Mouse (Mus musculus): ENCODE measurements around the gene Igf2bp1. TPM values are rescaled to one million over a fixed set of nuclear protein-coding genes. Genes with fewer than 3 reads are reported as not detected.

Igf2bp1 gene
- polyA plus RNA-seq, 1 experiment from 2014 or later: 1.3 TPM

Small RNAs within 50 kb of the gene (microRNA-seq; reads per million reads assigned to microRNA genes)
- gene Mir3063 (ENCODE audit: borderline number of aligned reads): not detected

Other genes starting within 250 kb of the Igf2bp1 start
- gene Phospho1, start 181.4 kb downstream of the Igf2bp1 start, polyA plus RNA-seq (2015; fragmentation: Nextera tagmentation; extraction: Ambion mirVana): 0.36 and 0.46 TPM in 2 replicates
- 92.9 and 111 TPM in 2 replicates for gene Gngt2, start 168.7 kb downstream of the Igf2bp1 start, polyA plus RNA-seq (2015; fragmentation: Nextera tagmentation; extraction: Ambion mirVana)
- gene Abi3, start 163.5 kb downstream of the Igf2bp1 start, polyA plus RNA-seq (2015; fragmentation: Nextera tagmentation; extraction: Ambion mirVana): 181 and 185 TPM in 2 replicates
- 1.1 and 1.2 TPM in 2 replicates for gene B4galnt2, start 91.0 kb downstream of the Igf2bp1 start, polyA plus RNA-seq (2015; fragmentation: Nextera tagmentation; extraction: Ambion mirVana)
- 3.1 and 3.8 TPM in 2 replicates for gene Gip, start 18.6 kb upstream of the Igf2bp1 start, polyA plus RNA-seq (2015; fragmentation: Nextera tagmentation; extraction: Ambion mirVana)
- 128 and 144 TPM in 2 replicates for gene Snf8, start 28.9 kb upstream of the Igf2bp1 start, polyA plus RNA-seq (2015; fragmentation: Nextera tagmentation; extraction: Ambion mirVana)
- 27.1 and 28.4 TPM in 2 replicates for gene Ube2z, start 59.4 kb upstream of the Igf2bp1 start, polyA plus RNA-seq (2015; fragmentation: Nextera tagmentation; extraction: Ambion mirVana)
- 610 and 662 TPM in 2 replicates for gene Atp5g1, start 69.7 kb upstream of the Igf2bp1 start, polyA plus RNA-seq (2015; fragmentation: Nextera tagmentation; extraction: Ambion mirVana)
- 0.13 and 0.20 TPM in 2 replicates for gene Calcoco2, start 106.0 kb upstream of the Igf2bp1 start, polyA plus RNA-seq (2015; fragmentation: Nextera tagmentation; extraction: Ambion mirVana)
- gene Ttll6, start 127.8 kb upstream of the Igf2bp1 start, polyA plus RNA-seq (2015; fragmentation: Nextera tagmentation; extraction: Ambion mirVana): 0.05 and 0.12 TPM in 2 replicates
- 0.43 and 0.54 TPM in 2 replicates for gene Hoxb13, start 188.4 kb upstream of the Igf2bp1 start, polyA plus RNA-seq (2015; fragmentation: Nextera tagmentation; extraction: Ambion mirVana)